Mouse (Mus musculus) megakaryocyte progenitor cell, adult 5-6 weeks (primary cell): ENCODE results near the gene Tmprss11g. TPM values are rescaled to one million over a fixed set of nuclear protein-coding genes. Genes with fewer than 3 reads are reported as not detected.

Source experiments
- ATAC-seq: replicated peaks from 2 replicates; pipeline ENCODE4 v1.8.0; 2016; ENCODE audit warnings: mild to moderate bottlenecking, moderate TSS enrichment, inconsistent platforms; ENCODE audit not compliant: poor library complexity
- total RNA-seq, 2 experiments: library from RNA; stranded (forward) in 1 of 2; stranded (reverse) in 1 of 2; fragments of 157-497, 149-512 nt in 1 of 2; fragments of 200-1000 nt in 1 of 2; gene quantifications; 2 replicates each; pipeline versions ENCODE4 v1.2.3 to v1.2.4; 2015 to 2017

The Tmprss11g gene
- not detected in 2 replicates for total RNA-seq (2015)
- total RNA-seq (2017) = not detected in 2 replicates

DNA sequence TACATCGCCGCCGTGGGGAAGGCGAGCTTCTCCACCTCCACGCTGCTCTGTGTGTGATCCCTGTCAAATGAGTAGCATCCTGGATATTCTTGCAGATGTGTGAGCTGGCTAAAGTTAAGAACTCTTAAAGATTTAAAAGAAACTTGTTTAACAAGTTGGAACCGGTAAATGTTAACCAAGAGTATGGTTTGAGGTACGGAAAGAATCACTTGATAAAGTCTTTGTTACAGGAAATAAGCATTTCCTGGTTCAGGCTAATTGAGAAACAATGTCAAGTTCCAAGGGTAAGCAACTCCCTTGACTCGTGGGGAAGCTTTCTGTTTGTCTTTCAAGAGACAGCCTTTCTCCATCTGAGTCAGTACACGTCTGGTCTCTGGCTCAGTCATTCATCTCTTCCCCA lies at the start of gene Tmprss11g:
TSS of gene Tmprss11g (minus strand) at position 101 of the 400 bp plus-strand sequence.
- ATAC-seq = no peak

DNA sequence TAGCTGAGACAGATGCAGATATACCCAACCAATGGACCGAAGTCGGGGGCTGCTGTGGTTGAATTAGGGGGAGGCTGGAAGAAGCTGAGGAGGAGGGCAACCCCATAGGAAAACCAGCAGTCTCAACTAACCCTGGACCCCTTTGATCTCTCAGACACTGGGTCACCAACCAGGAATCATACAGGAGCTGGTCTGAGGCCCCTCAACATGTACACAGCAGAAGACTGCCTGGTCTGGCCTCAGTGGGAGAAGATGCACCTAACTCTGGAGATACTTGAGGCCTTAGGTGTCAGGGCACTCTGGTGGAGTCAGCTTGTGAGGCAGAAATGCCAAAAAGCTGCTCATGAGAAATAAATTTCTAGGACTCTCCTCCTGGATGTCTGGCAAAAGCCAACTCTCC lies 28.3 kb upstream of the Tmprss11g start:
- no peak for ATAC-seq

DNA sequence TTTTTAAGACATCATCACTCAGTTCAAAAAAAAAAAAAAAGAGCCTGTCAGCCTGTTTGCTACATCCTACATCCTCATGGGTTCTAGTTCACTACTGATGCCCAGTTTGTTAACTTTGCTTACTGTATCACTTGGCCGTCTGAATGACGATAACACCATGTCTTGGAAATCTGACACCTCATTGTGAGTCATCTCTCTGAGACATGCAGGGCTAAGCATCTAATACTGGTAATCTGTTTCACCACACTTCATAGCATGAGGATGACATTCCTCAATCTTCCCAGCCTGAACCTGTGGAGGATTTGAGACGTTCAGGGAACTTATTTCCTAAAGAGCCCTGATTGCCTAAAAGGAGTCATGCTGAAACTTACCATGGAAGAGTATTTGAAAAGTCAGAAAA lies 22.2 kb upstream of the Tmprss11g start:
- ATAC-seq = no peak

DNA sequence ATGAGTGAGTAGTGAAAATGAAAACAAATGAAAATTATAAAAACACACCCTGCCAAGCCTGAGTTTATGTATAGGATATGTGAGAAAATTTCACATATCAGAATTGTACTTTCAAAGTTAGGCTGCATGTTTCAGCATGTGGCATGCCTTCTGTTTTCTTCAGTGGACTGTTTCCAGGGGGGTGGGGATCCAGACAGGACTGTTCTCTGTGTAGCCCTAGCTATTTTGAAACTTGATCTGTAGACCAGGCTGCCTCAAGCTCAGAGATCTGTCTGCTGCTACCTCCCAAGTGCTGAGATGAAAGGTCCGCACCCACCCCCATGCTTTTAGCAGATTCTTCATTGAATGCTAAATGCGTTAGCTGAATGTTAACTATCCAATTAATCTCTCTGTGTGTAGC lies 10.3 kb upstream of the Tmprss11g start:
- ATAC-seq = no peak

DNA sequence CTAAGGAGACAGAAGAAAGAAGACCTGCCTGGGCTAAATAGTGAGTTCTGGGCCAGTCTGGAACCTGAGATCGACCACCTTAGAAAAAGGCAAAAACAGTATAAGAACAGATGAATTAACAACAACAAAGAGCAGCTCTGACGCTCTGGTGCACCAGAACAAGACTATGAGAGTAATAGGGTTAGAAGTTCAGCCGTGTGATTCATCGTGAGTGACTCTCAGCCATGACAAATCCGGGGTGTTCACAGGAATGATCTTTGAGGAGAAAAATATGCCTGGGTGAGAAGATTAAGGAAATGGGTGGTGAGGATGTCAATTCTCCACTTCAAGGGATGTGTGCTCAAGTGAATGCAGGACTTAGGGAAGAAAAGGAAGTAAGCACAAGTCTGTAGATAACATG lies 6.9 kb downstream of the Tmprss11g start:
- no peak for ATAC-seq

DNA sequence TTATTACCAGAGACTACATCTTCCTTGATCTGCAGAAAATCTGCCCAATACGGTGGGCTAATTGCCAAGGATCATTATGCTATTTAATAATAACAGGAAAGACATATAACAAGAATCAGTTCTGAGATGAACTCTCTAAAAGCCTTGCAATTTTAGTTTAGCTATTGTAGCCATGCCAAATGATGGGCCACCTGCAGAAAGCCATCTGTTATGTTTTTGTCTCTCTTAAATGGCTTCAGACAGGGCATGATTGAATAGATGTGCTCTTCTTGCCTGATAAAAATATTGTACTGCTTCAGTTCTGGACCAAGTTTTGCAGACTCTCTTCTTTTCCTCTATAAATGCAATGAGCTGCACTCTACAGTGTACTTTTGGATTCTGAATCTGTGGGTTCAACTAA lies 24.9 kb downstream of the Tmprss11g start:
- ATAC-seq = no peak

DNA sequence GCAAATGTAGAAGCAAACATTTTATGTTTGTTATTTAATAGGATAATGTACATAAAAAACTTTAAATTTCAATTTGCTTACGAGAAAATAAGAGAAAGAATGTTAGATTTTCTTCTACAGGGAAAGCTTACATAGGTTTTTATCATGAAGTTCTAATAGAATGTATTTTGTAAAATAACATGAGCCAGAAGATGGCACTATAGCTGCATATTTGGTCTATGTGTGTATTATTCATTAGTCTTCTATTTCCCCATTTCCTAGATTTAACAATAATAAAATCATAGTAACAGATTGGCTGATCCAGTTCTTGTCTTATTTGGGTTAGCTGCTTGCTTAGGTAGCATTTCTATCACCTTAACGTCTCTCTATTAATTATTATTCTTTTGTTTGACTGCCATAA lies 35.8 kb downstream of the Tmprss11g start:
- ATAC-seq = no peak

DNA sequence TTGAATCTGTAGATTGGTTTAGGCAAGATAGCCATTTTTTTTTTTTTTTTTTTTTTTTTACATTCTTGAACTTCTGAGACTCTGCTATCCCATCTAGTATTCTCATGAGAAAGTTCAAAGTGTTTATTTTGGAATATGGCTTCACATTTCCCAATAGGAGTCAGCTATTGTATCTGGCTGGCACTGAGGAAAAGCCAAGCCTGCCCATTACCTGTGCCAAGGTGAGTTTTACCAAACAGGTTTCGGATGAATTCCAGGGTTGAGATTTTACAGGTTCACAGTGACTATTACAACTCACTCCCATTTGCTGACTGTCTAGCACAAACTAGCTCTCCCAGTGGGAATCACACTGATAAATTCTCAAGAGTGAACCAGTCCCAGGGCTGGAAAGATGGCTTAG lies 36.4 kb downstream of the Tmprss11g start:
- ATAC-seq = no peak

DNA sequence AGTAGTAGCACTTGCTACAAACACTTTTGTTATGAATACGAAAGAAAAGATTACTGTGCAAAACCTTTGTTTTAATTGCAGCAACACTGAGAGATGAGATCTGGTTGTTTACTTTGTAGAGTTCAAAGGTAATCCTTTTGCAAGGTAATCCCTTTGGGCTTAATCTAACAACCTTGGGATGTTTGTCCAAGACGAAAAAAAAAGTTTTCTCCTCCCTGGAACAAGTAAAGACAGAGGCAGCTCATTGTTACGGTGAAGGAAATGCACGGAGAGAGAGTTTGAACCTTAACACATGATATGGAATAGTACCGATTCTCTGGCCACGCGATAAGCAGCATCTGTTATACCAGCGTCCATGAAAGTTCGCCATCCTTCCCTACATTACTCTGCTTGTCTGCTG lies 44.5 kb downstream of the Tmprss11g start:
- ATAC-seq = no peak

DNA sequence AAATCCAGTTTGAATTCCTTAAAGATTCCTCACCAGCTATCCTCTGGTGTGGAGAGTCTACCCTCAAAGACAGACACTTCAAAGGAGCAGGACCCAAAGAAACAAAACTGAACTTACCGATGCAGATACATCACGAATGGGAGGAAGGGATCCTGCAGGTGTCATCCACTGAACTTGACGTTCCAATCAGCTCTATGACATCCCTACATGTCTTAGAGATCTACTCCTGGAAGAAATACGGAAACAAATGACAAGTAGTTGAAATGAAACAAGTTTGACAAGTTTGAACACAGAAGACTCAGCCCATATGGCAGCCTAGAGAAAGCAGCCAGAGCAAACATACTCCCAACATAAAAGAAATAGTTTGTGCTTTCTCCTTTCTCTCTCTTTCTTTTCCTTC lies 49.5 kb downstream of the Tmprss11g start, which contains the start of gene Tmprss11a:
TSS of gene Tmprss11a (minus strand) at position 101 of the 400 bp plus-strand sequence.
- ATAC-seq = no peak

DNA sequence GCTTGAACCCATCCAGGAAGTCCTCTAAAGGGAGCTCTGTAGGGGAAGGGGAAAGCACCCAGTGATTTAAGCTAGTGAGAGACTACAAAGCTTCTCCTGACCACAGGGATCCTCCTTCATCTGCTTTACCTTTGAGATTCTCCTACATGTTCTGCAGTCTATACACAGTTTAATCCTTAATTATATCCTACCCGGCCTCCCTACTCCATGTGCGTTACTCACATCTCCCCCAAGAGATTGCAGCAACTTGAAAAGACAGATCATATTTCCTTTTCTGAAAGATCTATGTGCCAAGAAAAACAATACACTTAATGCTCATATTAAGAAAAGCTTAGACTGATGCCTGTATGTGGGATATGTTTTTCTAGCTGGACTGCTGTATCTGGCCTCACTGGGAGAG lies 79.1 kb downstream of the Tmprss11g start:
- ATAC-seq = no peak

DNA sequence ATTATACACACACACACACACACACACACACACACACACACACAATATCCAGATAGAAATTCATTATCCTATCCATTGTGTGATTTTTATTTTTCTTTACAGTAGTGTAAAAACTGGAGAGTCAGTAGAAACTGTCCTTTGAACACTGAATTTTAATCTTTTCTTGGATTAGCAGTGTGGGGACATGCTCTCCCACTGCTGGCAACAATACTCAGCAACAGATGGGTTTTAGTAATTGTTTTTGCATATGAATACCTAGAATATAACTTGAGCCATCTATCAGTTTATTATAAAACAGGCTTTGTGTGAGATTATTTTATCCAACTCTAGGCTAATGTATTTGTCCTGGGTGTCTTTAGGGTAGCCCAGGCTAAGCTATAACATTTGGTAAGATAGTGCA lies 79.9 kb downstream of the Tmprss11g start:
- no peak for ATAC-seq

Other genes with a start within 250 kb of the Tmprss11g start
- not detected in 2 replicates for gene Tmprss11c, start 229.3 kb downstream of the Tmprss11g start, total RNA-seq (2015)
- not detected in 2 replicates for gene Tmprss11c, start 229.3 kb downstream of the Tmprss11g start, total RNA-seq (2017)
- gene Tmprss11d, start 145.2 kb downstream of the Tmprss11g start, total RNA-seq (2015) = not detected in 2 replicates
- gene Tmprss11d, start 145.2 kb downstream of the Tmprss11g start, total RNA-seq (2017) = not detected in 2 replicates
- not detected in 2 replicates for gene Tmprss11a, start 49.6 kb downstream of the Tmprss11g start, total RNA-seq (2015)
- not detected in 2 replicates for gene Tmprss11a, start 49.6 kb downstream of the Tmprss11g start, total RNA-seq (2017)
- not detected in 2 replicates for gene Tmprss11f, start 113.8 kb upstream of the Tmprss11g start, total RNA-seq (2015)
- not detected in 2 replicates for gene Tmprss11f, start 113.8 kb upstream of the Tmprss11g start, total RNA-seq (2017)
- not detected in 2 replicates for gene Tmprss11b, start 157.8 kb upstream of the Tmprss11g start, total RNA-seq (2015)
- gene Tmprss11b, start 157.8 kb upstream of the Tmprss11g start, total RNA-seq (2017) = not detected in 2 replicates
- gene Tmprss11e, start 227.2 kb upstream of the Tmprss11g start, total RNA-seq (2015) = not detected in 2 replicates
- not detected in 2 replicates for gene Tmprss11e, start 227.2 kb upstream of the Tmprss11g start, total RNA-seq (2017)